Mouse (Mus musculus) gastrocnemius, adult 8-10 months (tissue): Measurements from ENCODE around the gene Ghrl. TPM values are rescaled to one million over a fixed set of nuclear protein-coding genes. Genes with fewer than 3 reads are reported as not detected.
"Not testable (repeated sequence)": the region's sequence is repeated elsewhere in the genome, so short reads cannot be mapped to it uniquely, and the experiment has no call there.

Source experiments
- DNase-seq, 2 experiments: peaks; one replicate each; pipeline ENCODE4 v3.0.0; 2022; ENCODE audit warnings: low spot score in 2 of 2
- total RNA-seq, 4 experiments: library from RNA; stranded (reverse); gene quantifications; 2 replicates each; pipeline ENCODE4 v1.2.4; 2022

Gene Ghrl
- total RNA-seq: not detected

GRCm38 (mm10) chr6:113719878-113720277 is at the start of gene Ghrl:
Gene Ghrl, minus strand, starts transcription at chr6:113719880.
- no peak for DNase-seq

GRCm38 (mm10) chr6:113768804-113769203 is 49.1 kb upstream of the Ghrl start:
- no peak for DNase-seq

- peak; percentile 15 to 24 for DNase-seq
Observed at GRCm38 (mm10) chr6:113761644-113762043, 42.0 kb upstream of the Ghrl start.

- DNase-seq: no peak
Observed at GRCm38 (mm10) chr6:113749119-113749685, 29.5 kb upstream of the Ghrl start.

GRCm38 (mm10) chr6:113748351-113748750 is 28.7 kb upstream of the Ghrl start:
- DNase-seq: no peak

- no peak for DNase-seq
Observed at GRCm38 (mm10) chr6:113747284-113747683, 27.6 kb upstream of the Ghrl start.

GRCm38 (mm10) chr6:113745117-113745516 is 25.4 kb upstream of the Ghrl start:
- DNase-seq: no peak

GRCm38 (mm10) chr6:113743111-113743510 is 23.4 kb upstream of the Ghrl start:
- no peak for DNase-seq

- DNase-seq: no peak
Observed at GRCm38 (mm10) chr6:113742321-113742720, 22.6 kb upstream of the Ghrl start.

GRCm38 (mm10) chr6:113741425-113741824 is 21.7 kb upstream of the Ghrl start:
- DNase-seq: no peak

GRCm38 (mm10) chr6:113740236-113741217 is 20.8 kb upstream of the Ghrl start, which contains the start of gene Sec13:
Gene Sec13, minus strand, starts transcription at chr6:113740743.
- DNase-seq: peak; percentile 53 to 74

GRCm38 (mm10) chr6:113737318-113738046 is 17.8 kb upstream of the Ghrl start:
- DNase-seq: no peak

GRCm38 (mm10) chr6:113731296-113731695 is 11.6 kb upstream of the Ghrl start:
- no peak for DNase-seq

GRCm38 (mm10) chr6:113728181-113728580 is 8.5 kb upstream of the Ghrl start:
- DNase-seq: no peak

- no peak for DNase-seq
Observed at GRCm38 (mm10) chr6:113721061-113721460, 1.4 kb upstream of the Ghrl start.

GRCm38 (mm10) chr6:113717541-113717940 is 2.1 kb downstream of the Ghrl start:
- no peak for DNase-seq

- no peak for DNase-seq
Observed at GRCm38 (mm10) chr6:113714797-113715196, 4.9 kb downstream of the Ghrl start.

- DNase-seq: no peak
Observed at GRCm38 (mm10) chr6:113714276-113714675, 5.4 kb downstream of the Ghrl start.

GRCm38 (mm10) chr6:113713389-113713788 is 6.3 kb downstream of the Ghrl start:
- not testable (repeated sequence) for DNase-seq

GRCm38 (mm10) chr6:113712718-113713117 is 7.0 kb downstream of the Ghrl start:
- DNase-seq: no peak
